Mouse (Mus musculus) kidney, adult 8-10 months (tissue): ENCODE measurements around the gene Ncaph.

ENCODE experiments used
- DNase-seq, 2 experiments: peaks; one replicate each; pipeline ENCODE4 v3.0.0; 2022

The Ncaph gene

DNA sequence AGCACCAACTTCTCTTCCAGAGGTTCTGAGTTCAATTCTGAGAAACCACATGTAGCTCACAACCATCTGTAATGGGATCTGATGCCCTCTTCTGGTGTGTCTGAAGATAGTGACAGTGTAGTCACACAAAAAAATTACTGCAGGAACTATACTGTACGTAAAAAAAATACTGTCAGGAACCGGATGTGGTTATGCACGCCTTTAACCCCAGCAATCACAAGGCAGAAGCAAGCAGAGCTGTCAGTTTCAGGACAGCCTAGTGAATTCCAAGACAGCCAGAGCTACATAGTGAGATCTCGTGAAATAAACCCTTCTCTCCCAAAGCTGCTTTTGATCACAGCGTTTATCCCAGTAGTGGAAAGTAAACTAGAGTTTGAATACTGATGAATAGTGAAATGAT lies 47.5 kb downstream of the Ncaph start:
- DNase-seq, result no peak

DNA sequence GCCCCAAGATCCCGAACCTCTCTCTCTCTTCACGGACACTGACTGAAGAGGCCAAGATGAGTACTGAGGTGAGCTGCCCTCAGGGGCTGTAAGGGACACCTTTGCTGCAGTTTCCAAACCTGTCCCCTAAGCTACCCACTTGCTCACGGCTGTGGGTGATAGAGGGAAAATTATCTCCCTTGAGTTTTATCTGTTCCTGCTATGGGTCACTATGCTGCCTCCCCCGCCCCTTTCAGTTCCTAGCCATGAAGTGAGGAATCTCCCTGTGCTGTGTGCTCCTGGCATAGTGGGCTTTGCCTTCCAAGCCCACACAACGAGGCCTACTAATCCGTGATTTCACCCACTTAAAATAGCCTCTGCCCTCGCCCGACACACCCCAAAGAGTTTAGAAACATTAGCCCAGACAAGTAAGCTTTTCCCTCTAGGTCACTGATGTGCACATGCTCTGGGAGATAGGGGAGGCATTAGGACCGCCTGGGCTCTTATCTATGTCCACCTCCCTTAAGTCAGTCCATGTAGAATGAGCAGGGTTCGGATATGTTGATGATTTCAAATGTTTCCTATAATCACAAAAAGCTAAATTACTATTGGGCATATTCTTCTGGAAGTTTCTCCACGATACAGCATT lies 53.0 kb downstream of the Ncaph start:
- DNase-seq, result no peak

DNA sequence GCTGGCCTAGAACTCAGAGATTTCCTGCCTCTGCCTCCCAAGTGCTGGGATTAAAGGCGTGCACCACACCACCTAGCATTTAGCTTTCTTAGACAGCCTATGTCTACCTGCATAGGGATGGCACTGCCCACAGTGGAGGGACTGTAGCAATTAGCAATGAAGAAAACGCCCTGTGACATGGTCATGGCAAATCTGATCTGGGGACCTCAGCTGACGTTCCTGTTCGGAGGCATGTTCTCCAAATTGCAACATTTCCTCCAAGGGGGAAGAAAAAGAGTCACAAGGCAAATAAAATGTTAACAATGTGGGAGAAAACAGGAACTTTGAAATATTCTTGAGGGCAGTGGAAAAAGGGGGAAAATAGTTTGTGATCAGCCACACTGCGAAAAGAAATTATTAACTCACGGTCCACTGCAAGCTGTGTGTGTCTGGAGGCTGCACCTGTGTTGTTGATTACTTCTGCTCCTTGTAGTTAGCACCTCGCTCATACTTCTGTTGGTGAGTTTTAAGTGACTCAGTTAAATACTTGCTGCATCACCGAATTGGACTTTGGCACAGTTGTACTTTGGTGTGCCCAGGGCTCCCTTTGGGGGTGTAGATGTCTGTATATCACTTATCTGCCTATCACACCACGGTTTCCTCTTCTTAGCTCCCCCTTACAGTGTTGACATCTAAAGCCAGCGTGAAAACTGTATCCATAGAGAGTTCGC lies 53.7 kb downstream of the Ncaph start:
- peak; percentile 73 to 82 for DNase-seq

DNA sequence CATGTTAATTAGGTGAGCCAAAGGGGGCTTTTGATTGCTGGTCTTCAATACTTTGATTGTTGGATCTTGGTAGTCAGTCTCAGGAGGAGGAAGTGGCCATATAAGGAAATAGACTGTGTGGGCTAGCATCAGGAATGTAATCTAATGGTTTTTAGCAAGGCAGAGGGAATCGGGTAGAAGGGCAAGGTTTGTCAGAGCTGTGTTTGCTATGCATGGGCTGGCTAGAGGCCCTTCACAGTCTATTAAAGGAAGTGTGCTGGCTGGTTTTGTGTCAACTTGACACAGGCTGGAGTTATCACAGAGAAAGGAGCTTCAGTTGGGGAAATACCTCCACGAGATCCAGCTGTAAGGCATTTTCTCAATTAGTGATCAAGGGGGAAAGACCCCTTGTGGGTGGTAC lies 54.7 kb downstream of the Ncaph start:
- peak; percentile 11 to 28 for DNase-seq

DNA sequence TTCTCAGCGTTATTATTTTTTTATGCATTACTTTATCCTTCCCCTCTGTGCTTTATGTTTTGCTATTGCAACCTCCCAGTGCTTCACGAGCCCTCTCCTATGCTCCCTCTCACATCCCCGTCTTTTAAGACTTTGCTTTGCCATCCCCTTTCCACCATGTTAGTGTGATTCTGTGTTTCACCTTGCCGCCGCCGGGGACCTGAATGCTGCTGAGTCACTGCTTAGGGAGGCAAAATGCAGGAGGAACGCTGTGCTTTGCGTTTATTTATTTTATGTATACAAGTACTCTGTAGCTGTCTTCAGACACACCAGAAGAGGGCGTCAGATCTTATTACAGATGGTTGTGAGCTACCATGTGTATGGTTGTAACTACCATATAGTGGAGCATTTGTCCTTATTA lies 56.1 kb downstream of the Ncaph start:
- DNase-seq, result no peak

DNA sequence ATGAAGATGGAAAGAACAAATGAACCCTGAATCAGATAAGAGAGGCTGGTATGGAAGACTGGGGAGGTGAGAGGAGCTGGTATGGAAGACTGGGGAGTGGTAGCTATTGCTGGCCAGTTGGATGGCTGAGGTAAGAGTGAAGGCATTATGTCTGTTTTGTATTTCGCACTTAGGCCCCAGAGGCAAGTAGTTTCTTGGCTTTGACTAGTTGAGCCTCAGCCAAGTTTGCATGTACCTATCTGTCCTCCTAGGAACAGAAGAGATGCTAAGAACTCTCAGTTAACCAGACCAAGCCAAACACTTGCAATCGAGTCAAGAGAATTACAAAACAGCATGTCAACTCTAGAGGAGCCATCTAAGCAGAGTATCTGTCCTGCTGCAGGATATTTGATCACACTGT lies 59.6 kb downstream of the Ncaph start:
- DNase-seq, result no peak

DNA sequence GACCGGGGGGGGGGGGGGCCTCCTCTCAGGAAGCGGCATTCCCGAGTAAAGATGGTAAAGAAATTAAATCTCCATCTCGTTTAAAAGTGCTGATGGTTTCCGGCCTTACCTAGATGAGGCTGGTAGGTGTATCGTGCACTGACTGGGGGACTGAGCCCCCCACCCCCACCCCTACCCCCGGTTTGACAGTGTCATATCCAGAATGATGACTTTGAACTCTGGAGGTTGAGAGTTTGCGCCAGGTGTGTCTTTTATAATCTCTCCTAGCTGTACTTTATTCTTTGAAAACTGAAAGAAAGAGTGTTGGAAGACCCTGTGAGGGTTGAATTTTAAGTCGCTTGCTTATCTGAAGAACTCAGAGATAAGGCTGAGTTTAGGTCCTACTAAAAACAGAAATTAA lies 62.9 kb downstream of the Ncaph start:
- peak in 1 of 2 experiments; percentile 9 for DNase-seq

DNA sequence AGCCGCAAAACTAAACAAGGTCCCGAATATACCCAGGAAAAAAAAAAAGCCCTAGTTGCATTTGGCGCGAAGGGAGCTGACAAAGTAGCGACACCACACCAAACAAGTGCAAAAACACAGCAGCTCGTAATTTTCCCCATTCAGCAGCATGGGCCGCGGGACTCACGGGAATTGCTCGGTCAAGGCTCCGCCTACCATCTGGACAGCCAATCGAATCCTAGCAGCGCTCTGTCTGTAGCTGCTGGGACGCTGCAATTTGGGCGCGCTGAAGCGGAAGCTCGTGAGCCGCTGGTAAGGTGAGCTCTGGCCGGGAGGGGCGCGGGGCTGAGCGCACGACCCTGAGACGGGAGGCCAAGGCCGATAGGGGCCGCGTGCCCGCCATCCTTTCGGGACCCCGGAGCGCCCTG lies 63.3 kb downstream of the Ncaph start, which contains the start of gene Blvra:
Gene Blvra, plus strand, starts transcription at position 231 of the 407 bp plus-strand sequence.
- peak; percentile 90 to 93 for DNase-seq

DNA sequence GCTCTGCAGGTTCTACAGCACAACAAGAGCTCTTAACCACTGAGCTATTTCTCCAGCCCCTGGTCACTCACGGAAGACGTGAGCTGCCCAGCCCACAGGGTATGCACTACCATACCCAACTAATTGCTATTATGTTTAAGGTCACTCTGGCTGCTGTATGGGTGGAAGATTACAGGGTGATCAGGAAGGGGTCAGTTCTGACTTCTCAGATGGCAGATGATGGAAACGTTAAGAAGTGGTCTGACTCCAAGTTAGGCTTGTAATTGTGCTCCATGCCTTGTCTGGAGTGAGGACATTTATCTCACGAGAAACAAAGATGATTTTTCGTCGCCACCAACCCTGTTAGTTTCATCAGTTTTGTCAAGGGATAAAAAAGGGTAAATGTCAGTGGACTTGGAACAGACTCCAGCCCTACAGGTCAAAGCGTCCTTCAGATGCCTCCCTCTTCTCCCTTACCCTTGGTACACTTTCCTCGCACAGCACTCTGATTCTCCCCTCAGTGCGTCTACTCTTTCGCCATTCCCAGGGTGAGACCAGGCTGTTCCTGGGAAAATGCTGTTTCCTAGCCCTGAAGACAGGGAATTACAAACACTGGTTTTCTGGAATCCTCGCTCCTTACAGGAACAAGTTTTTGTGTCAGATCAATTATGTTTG lies 63.8 kb downstream of the Ncaph start:
- DNase-seq, result no peak

DNA sequence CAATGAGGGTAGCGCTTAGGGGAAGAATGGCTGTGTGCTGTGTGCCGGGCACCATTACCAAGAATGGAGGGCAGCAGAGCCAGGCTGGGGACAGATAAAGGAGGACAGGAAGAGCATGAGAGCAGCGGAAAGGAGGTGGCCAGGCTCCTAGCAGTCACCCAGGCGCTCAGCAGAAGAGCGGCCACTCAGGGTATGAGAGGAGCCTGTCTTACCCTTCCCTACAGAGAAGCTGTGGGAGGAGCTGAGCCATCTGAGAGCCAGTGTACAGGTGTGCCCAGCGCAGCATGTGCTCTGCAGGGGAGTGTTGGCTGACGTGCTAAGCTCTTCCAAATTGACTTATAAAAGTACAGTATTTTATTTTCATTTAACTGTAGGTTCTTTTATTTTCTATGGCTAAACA lies 64.9 kb downstream of the Ncaph start:
- DNase-seq, result no peak

DNA sequence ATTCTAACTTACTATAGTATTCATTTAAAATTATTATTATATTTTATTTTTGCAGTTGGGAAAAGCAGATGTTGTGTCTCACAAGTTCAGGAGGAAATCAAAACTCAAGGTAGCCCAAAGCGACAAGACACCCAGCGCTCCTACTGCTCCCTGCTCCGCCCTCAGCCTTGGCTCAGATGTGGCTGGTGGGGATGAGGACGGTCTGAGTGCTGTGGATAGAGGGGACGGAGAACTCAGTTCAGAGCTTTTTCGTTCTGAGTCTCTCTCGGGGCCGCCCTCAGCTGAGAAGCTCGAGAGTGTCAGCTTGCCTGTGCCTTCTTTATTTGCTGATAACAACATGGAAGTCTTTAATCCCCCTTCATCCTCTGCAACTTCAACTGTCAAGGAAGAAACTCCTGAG lies 72.3 kb downstream of the Ncaph start:
- DNase-seq, result no peak
